Mouse (Mus musculus): ENCODE measurements around the gene Frmd5.
"Not testable (repeated sequence)": the region's sequence is repeated elsewhere in the genome, so short reads cannot be mapped to it uniquely, and the experiment has no call there.

The Frmd5 gene

GRCm38 (mm10) chr2:121806959-121807653 is at the start of gene Frmd5:
Gene Frmd5 (minus strand): TSS chr2:121807087.
- DNase-seq, result peak; percentile 86 to 91

DNA sequence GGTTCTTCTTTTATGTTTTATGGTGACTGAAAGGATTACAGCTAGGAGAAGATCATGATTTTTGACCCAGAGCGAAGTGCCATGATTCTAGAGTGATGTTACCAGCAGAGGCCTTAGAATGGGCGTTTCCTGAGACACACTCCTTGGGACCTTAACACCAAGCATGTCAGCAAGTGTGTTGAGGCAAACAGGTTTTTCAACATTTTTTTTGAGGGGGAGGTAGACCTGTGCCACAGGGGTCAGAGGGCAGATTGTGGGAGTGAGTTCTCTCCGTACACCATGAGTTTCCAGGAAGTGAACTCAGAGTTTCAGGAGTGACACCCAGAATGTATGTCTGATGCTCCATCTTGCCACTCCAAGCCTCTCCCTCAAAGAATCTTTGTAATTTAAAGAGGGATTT is 47.1 kb upstream of the Frmd5 start:
- DNase-seq, result no peak

GRCm38 (mm10) chr2:121852045-121852444 is 45.2 kb upstream of the Frmd5 start:
- DNase-seq, result no peak

DNA sequence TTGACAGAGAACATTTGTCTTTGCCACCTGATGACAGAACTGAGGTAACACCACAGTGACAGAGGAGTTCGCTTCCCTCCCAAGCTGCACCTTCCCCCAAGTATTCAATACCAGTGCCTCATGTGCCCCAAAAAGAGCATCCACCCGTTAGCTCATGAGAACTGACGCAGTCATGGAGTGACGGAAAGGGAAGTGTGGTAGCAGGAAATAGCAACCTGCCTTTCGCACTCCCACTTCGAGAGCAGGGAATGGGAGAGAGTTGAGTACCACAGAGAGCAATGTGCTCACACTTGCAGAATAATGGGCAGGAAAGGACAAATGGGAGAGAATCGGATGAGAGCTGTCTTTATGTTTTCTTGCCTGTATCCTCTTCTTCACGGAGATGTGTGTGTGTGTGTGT is 39.2 kb upstream of the Frmd5 start:
- no peak for DNase-seq

GRCm38 (mm10) chr2:121842249-121842648 is 35.4 kb upstream of the Frmd5 start:
- no peak for DNase-seq

DNA sequence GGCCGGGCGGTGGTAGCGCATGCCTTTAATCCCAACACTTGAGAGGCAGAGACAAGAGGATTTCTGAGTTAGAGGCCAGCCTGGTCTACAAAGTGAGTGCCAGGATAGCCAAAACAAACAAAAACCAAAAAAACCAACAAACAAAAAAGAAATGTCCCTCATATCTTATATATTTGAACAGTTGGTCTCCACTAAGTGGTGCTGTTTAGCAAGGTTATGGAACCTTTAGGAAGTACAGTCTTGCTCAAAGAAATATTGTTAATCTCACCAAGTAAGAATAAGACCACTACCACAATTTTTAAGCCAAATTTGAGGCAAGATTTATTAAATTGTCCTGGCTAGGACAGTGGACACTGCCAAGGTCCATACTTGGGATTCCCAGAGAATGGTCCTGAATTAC is 34.6 kb upstream of the Frmd5 start:
- no peak for DNase-seq

GRCm38 (mm10) chr2:121834926-121835325 is 28.0 kb upstream of the Frmd5 start:
- no peak for DNase-seq

DNA sequence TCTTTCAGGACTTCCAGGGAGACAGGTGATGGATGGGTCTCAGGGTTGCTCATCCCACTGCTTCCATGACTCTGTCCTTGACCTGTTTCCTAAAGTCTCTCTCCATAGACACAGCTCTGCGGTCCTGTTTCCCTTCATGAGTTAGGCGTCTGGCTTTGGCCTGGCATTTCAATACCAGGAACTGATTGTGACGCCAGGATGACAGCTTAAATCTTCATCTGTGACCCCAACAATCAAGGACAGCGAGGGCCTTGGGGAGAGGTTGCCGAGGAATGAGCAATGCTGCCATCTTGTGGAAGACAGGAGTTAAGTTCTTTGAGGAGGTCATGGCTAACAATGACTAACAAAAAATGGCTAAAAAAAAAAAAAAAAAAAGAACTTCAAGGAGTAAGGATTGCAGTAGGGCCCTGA is 25.6 kb upstream of the Frmd5 start:
- DNase-seq, result peak; percentile 6 to 15

- no peak for DNase-seq
Observed at GRCm38 (mm10) chr2:121828411-121828810, 21.5 kb upstream of the Frmd5 start.

DNA sequence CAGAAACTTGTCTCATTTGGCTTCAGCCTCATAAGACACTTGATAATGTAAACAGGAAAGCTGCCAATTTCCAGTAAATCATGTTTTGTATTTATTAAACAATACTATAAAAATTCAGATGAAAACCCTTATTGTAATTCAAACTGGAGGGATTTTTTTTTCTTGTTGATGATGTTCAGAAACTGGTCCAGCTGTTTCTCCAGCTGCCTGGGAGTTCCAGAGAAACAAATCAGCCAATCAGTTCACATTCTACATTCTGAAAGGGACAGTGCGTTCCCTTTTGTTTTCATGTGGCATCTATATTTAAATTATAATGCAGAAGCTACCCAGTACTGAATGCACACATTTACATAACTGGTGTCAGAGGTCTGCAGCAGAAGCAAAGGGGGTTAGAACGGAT is 19.3 kb upstream of the Frmd5 start:
- DNase-seq, result no peak

DNA sequence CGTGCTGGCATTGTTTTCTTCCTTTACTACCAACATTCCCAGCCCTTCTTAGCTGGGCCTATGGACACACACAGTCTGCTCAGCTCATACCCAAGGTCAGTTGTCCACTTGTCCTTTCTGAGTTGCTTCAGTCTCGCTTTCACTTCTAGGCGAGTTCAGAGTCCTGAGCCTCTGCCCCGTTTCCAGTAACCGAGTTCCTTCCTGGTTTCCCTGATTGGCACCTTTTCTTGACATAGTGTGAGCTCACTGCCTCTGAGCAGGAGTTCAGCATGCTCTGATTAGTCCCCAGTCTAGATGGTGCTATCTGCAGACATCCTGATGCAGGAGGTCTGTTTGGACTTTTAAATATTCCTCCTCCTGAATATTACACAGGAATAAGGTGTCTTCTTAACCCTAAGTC is 17.8 kb upstream of the Frmd5 start:
- no peak for DNase-seq

DNA sequence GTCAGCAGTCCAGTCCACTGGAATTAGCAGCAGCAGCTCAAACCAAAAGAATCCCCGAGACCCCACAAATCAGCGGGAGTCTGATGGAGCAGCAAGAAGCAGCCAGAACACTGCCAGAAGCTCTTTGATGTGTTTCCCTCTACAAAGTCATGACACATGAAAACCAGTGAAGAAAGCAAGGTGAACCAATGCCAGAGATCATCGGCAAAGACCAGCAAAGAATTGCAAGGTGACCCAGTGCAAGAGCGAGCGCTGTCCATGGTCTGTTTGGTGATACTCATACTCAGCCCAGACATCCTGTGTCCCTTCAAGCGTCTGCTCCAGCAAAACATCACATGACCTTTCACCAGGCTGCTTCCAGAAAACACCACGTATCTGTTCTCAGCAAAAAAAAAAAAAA is 14.9 kb upstream of the Frmd5 start:
- no peak for DNase-seq

DNA sequence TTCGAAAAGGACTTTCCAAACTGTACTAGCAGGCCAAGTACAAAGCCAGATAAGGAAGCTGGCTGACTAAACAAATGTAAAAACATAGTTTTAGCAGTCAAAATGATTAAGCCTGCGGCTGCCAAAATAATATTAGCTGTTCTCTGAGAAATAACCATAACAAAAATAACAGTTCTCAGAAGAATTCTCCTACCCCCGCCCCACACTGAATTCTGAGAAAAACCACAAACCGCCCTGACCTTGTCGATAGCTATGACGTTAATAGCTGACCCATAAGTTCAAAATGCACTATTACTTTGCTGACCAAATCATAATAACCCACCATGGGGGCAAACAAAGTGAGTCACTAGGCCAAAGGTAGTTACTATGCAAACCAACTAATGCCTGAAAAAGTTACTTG is 4.0 kb upstream of the Frmd5 start:
- DNase-seq, result not testable (repeated sequence)

DNA sequence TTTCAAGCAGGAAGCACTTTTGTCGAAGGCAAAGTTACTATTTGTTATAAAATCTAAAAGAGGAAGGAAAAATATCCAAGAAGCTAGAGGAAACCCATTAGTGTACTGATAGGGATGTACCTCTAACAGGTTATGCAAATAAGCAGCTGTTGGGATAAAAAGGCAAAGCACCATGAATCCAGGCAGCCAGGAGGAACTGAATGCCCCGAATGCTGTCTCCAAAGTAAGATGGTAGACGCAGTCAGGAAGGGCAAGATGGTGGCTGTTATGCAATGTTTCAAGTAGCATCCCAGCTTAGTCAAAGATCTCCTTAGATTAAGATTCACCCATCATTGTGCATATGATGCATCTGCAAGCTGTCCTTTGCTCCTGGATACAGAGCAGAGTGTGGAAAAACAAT is 2.2 kb upstream of the Frmd5 start:
- DNase-seq, result no peak

DNA sequence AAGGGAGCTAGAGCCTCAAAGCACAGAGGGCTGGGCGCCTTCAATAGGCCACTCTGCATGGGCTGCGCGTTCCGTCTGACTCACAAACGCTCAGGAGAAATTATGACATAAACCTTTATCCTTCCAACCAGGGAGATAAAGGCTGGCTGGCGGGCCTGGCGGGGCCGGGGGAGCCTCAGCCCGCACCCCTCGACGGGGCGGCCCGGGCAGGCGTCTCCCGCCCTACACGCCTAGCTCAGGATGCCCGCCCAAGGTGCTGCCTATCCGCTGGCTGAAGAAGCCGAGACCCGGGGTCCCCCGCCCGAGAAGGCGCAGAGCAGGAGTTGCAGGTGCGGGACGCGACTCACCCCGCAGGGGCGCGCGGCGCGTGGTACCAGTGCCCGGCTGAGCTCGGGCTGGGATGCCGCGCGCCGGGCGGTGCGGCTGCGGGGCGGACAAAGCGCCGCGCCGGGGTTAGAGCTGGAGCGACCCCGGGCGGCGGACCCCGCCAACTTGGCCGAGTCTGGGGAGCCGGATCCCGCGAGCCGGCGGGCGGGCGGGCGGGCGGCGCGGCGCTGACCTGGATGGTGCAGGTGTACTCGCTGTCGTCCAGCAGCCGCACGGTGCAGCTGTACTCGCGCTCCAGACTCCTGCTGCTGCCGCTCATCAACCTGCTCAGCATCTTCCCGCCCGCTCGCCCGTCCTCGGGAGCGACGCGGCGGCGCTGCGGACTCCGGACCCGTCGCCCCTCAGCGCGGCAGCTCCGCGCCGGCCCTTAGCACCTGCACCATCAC is 530 bp downstream of the Frmd5 start:
- DNase-seq, result peak; percentile 19 to 40

DNA sequence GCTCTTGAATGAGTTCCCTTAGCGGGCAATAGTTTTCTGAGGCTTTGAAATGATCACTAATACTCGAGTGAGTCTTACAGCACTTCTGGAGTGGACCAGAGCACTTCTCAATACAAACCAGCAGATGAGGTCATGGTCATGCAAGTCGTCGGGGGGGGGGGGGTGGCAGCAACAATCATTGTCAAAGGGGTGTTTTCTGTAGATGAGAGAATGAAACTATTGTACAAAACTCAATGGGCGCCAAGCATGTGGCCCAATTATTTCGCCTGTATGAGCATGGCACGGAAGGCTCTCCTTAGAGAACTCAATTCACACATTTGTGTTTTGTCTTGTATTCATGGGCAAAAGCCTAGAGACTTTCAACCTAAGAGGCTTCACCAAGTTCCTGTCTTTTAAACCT is 7.8 kb downstream of the Frmd5 start:
- DNase-seq, result no peak

- no peak for DNase-seq
Observed at GRCm38 (mm10) chr2:121795995-121796394, 10.9 kb downstream of the Frmd5 start.

DNA sequence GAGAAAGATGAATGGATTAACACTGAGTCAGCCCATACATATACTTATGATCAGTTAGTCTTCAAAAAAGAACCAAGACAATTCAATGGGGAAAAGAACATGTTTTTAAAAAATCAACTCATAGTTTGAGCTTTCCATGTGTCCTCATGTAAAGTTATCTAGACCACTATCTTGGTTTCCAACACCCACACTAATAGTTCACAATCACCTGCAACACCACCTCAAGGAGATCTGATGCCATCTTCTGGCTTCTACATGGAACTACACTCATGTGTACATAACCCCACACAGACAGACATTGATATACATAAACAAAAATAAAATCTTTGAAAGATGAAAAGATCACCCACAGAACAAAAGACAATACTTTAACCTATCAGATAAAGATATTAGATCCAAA is 17.1 kb downstream of the Frmd5 start:
- DNase-seq, result no peak

DNA sequence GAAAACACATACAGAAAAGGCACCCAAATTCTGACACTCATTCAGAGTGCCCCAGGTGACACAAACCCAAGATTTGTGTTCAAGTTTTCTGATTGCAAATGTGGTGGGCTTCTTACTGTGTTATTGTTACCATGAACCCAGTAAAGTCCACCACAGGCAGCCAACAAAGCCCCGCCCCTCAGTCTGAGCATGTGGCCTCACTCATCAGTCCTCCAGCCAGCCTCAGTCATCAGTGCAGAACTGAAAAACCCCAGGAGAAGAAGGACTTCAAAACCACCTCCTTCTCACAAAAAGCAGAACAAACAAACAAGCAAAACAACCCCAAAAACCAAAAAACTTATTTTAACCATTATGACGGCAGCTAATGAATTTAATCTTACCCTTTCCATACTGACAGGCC is 18.5 kb downstream of the Frmd5 start:
- no peak for DNase-seq

DNA sequence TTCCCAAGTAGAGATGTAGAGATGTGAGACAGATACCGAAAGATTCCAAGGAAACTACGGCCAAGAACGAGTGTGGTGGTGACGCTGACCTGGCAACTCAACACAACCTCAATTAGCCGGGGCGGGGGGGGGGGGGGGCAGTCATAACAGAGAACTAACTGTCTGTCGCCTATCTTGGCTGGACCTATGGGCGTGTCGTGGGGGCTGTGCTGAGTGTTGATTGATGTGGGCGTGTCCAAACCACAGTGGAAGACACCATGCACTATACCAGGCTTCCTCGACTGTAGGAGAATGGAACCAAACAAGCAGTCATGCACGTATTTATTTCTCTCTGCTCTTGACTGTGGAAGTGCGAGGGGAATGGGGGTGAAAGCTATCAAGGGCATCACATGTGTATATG is 19.1 kb downstream of the Frmd5 start:
- DNase-seq, result no peak

DNA sequence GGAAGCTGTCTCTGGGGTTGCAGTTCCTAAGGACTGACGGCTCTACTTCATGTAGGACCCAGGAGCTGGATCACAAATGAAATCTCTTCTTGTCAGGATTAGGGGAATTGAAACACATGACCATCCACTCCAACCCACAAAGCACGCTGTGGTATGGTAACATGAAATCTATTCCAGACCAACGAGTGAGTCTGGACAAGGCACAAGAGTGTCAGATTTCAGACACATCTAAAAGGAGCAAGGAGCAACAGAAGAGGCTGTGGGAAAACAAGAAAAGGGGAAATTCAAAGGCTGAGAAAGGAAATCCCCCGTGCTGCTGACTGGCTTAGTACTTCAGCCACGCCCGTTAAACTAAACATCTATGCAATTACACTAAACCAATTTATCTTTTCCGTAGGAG is 19.6 kb downstream of the Frmd5 start:
- no peak for DNase-seq

- DNase-seq, result no peak
Observed at GRCm38 (mm10) chr2:121776219-121776618, 30.7 kb downstream of the Frmd5 start.

- no peak for DNase-seq
Observed at GRCm38 (mm10) chr2:121764851-121765250, 42.0 kb downstream of the Frmd5 start.

DNA sequence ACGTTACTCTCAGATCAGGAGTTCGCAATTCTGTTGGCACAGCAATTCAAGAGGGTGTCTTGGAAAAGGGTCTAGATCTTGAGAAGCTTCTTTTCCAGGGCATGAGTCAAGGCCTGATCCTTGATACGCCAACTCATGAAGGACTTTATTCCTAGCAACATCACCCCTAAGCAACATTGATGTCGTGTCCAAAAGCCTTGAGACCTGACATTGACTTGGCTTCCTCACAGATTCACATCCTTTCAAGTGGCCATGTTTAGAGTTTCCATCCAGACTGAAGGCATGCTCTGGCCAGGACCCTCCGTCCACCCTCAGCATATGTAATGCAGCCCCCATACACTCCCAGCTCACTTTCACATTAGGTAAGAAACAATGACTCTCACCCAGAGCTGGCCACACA is 45.0 kb downstream of the Frmd5 start:
- no peak for DNase-seq

Data from thymus, postnatal 36 days (tissue).